Mouse (Mus musculus): Measurements from ENCODE around the gene Gal3st1.
"Not testable (repeated sequence)": the region's sequence is repeated elsewhere in the genome, so short reads cannot be mapped to it uniquely, and the experiment has no call there.

The Gal3st1 gene

DNA sequence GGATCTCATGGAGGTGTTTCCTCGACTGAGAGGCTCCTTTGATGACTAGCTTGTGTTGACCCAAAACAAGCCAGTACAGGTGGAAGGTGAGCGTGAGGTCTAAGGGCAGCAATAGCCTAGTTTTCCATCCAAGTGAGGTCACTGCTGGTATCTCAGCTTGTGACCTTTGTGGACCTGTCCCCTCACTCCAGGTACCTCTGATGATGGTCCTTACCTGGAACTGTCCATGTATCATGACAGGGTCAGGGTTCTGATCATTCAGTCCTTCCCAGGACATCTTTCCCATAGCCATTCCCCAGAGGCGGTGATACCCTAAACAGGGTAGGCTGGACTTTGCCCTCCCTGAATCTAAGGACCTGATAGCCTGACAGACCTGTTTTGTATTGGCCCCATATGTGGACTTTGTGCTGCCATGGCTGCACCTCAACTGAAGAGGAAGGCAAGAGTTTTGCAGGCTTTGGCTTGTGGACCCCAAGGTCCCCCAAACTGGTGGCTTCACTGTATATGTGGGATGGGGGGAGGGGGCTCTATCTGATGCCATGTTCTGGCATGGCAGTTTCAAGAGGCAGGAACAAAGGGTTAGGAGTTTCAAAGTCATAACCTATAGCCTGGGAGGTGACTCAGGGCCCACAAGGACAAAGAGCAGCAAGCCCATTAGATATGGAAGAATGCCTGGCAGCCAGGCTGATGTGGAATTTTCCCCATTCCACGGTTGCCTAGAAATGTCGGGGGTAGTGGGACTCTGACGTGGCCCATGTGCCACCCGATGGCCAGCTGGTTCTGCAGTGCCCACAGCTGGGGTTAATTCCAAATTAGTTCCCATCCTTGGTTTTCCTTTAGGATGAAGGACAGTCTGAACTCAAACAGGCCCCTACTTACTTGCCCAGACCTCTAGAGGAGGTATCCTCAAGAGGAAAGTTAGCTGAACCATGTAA lies 894 bp upstream of the Gal3st1 start:
- DNase-seq (ENCODE audit: low read depth, low spot score): no peak

- no peak for DNase-seq (ENCODE audit: low read depth, low spot score)
These were observed 668 bp downstream of the Gal3st1 start for GRCm38 (mm10) chr11:3983863-3984745.

- DNase-seq (ENCODE audit: low read depth, low spot score): no peak
These were observed 6.3 kb downstream of the Gal3st1 start for GRCm38 (mm10) chr11:3989748-3990147.

GRCm38 (mm10) chr11:3993132-3993531 lies 9.7 kb downstream of the Gal3st1 start:
- DNase-seq (ENCODE audit: low read depth, low spot score): no peak

DNA sequence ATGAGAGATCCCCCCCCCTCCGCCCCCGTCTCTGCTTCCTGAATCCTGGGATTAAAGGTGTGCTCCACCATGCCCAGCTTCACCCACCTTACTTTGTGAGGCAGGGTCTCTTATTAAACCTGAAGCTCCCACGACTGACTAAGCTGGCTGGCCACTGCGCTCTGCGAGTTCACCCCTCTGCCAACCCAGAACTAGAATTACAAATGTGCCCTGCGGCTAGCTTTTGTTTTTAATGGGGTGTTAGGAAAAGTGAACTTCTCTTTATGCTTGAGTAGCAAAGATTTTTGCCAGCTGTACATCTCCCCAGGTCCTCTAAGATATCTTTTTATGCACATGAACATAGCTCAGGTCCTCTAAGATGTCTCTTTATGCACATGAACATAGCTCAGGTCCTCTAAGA lies 10.5 kb downstream of the Gal3st1 start:
- DNase-seq (ENCODE audit: low read depth, low spot score): no peak

DNA sequence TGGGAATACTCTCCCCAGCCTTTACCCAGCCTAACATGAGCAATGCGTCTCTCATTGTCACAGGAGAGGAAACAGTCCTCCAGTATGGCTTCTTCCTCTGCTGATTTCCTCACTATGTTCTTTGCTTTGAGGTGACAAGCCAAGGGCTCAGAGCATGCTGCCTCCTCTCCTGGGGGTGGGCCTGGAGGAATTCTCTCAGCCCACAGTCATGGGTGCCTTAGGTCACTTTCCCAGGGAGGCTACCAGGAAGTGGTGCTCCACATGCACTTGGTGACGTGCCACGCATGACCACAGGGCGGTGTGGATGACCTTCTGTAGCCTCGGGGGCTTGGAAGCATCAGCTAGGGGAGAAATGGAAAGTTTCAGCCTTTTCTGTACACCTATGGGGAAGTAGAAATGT lies 12.1 kb downstream of the Gal3st1 start:
- DNase-seq (ENCODE audit: low read depth, low spot score): no peak

GRCm38 (mm10) chr11:3996840-3997239 lies 13.4 kb downstream of the Gal3st1 start:
- DNase-seq (ENCODE audit: low read depth, low spot score): no peak

GRCm38 (mm10) chr11:3997978-3998720 lies 14.7 kb downstream of the Gal3st1 start:
- no peak for DNase-seq (ENCODE audit: low read depth, low spot score)

- no peak for DNase-seq (ENCODE audit: low read depth, low spot score)
These were observed 16.1 kb downstream of the Gal3st1 start for GRCm38 (mm10) chr11:3999547-3999946.

DNA sequence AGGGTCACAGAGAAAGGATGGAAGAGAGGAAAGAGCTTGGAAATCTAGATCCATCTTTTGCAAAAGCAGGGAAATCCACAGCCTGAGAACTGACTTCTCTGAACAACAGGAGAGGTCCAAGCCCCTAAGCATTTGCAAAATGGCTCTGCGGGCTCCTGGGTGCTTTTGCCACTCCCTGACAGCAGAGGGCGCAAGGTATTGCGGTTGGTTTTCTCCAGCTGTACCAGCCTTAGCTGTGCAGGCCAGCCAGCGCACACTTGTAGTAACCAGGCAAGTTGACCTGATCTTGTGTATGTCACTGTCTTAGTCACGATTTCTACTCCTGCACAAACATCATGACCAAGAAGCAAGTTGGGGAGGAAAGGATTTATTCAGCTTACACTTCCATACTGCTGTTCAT lies 18.2 kb downstream of the Gal3st1 start:
- DNase-seq (ENCODE audit: low read depth, low spot score): no peak

- no peak for DNase-seq (ENCODE audit: low read depth, low spot score)
These were observed 21.9 kb downstream of the Gal3st1 start for GRCm38 (mm10) chr11:4005220-4005805.

GRCm38 (mm10) chr11:4006462-4006861 lies 23.0 kb downstream of the Gal3st1 start:
- no peak for DNase-seq (ENCODE audit: low read depth, low spot score)

DNA sequence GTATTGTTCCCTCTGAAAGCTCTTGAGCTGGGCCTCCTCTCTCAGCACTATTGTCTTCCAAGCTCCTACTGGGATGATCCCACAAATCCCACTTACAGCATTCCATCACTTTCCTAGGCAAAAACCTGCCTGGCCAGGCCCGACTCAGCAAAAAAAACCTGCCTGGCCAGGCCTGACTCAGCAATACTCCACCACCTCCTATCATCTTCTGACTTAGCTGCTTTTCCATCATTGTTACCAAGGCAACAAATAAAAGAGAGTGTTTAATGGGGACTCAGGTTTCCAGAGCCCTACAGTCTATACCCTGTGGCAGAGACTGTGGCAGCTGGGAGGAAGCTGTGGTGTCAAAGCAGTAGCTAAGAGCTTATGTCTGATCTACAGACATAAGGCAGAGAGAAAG lies 29.2 kb downstream of the Gal3st1 start:
- no peak for DNase-seq (ENCODE audit: low read depth, low spot score)

DNA sequence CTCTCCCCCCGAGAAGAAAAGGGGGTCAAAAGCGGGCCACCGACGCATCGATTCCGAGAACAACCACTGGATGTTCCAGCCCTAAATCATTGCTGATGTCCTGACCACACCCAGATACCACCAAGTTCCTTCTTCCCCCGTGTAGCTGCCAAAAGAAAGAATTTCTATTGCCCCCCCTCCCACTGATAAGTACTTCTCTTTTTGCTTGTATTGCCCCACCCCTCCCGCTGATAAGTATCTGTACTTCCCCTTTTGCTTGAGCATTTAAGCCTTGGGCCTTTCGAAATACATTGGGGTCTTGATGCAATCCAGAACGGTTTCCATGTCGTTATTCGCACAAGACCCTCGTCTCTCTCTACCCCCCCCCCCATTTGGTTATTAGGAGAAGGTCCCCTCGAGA lies 32.4 kb downstream of the Gal3st1 start:
- not testable (repeated sequence) for DNase-seq (ENCODE audit: low read depth, low spot score)

DNA sequence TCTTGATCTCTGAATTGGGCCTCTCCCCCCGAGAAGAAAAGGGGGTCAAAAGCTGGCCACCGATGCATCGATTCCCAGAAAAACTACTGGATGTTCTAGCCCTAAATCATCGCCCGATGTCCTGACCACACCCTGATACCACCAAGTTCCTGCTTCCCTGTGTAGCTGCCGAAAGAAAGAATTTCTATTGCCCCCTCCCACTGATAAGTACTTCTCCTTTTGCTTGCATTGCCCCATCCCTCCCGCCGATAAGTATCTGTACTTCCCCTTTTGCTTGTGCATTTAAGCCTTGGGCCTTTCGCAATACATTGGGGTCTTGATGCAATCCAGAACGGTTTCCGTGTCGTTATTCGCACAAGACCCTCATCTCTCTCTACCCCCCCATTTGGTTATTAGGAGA lies 38.7 kb downstream of the Gal3st1 start:
- not testable (repeated sequence) for DNase-seq (ENCODE audit: low read depth, low spot score)

DNA sequence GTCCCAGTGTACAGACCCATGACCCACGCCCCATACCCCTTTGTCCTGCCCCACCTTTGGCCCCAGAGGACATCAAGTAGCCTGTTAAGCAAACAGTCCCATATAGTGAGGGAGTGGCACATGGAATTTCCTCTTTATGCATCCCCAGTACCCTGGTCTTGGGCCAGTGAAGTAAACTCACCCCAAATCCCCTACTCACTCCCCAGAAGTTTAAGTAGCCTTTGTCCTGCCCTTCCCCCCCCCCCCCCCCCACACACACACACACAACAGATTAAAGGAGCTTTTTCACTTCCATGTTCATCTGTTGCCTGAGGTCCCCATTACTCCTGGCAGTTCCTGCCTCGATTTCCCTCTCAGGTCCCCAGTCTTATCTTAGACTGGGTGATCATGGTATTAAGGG lies 39.9 kb downstream of the Gal3st1 start:
- DNase-seq (ENCODE audit: low read depth, low spot score): no peak

- DNase-seq (ENCODE audit: low read depth, low spot score): no peak
These were observed 43.6 kb downstream of the Gal3st1 start for GRCm38 (mm10) chr11:4027066-4027465.

- DNase-seq (ENCODE audit: low read depth, low spot score): no peak
These were observed 44.3 kb downstream of the Gal3st1 start for GRCm38 (mm10) chr11:4027561-4028334.

GRCm38 (mm10) chr11:4029343-4029742 lies 45.9 kb downstream of the Gal3st1 start:
- no peak for DNase-seq (ENCODE audit: low read depth, low spot score)

- DNase-seq (ENCODE audit: low read depth, low spot score): no peak
These were observed 47.9 kb downstream of the Gal3st1 start, which contains the start of gene Sec14l4 for GRCm38 (mm10) chr11:4031126-4031941. TSS of gene Sec14l4 (plus strand) at chr11:4031462.
